Mouse (Mus musculus): Measurements from ENCODE around the gene Fstl3. TPM values are rescaled to one million over a fixed set of nuclear protein-coding genes. Genes with fewer than 3 reads are reported as not detected.

Gene Fstl3
- polyA plus RNA-seq (2012; rRNA removed), result 3.5 and 4.5 TPM in 2 replicates

GRCm38 (mm10) chr10:79777103-79777531, at the start of gene Fstl3:
TSS of gene Fstl3 (plus strand) at chr10:79777272.

GRCm38 (mm10) chr10:79745898-79746773, 30.9 kb upstream of the Fstl3 start, which contains the start of gene Polrmt:
TSS of gene Polrmt (minus strand) at chr10:79746581.

GRCm38 (mm10) chr10:79754856-79755516, 22.1 kb upstream of the Fstl3 start, which contains the start of gene Fgf22:
TSS of gene Fgf22 (plus strand) at chr10:79755076.

GRCm38 (mm10) chr10:79766508-79767325, 10.4 kb upstream of the Fstl3 start, which contains the start of gene Rnf126:
TSS of gene Rnf126 (minus strand) at chr10:79766952.

DNA sequence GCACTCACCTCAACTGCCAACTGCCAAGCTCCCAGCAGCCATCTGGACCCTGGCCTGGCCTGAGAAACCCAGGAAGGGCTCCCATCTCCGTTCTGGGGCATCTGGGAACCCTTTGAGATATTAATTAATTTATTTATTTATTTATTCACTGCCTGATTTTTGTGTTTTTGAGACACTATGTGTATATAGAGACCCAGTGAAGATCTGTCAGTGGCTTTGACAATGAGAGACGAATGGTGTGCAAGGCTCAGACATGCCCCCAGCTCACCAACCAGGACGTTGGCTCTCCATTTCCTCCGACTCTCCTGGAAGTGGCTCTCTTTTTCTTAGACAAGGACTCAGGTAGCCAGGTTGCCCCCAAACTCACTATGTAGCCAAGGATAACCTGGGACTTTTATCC, 13.8 kb downstream of the Fstl3 start, which contains the start of gene Prss57:
Gene Prss57 (minus strand): TSS at position 101 of the 400 bp plus-strand sequence.

GRCm38 (mm10) chr10:79793051-79793737, 16.1 kb downstream of the Fstl3 start, which contains the start of gene Palm:
TSS of gene Palm (plus strand) at chr10:79793572.

DNA sequence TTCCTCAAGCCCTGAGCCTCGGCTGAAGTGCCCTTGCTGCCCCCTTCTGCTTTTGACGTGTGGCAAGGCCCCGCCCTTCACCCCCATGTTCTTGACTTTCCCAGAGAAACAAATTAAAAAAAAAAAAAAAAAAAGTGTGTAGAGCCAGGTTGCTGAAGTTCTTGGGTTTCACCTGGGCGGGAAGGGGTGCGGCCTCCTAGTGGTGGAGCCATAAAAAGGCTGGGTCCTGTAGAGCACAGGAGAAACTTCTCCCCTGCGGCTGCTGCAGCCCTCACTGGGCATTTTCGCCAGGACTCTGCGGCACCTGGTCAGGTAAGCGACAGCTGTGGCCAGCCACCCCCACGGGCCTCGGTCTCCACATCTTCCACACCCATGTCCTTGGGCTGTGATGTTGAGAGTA, 43.7 kb downstream of the Fstl3 start, which contains the start of gene Misp:
Gene Misp (plus strand): TSS at position 208 of the 400 bp plus-strand sequence.

Other genes with a start within 250 kb of the Fstl3 start
- gene Plpp2, start 243.5 kb upstream of the Fstl3 start, polyA plus RNA-seq (2012; rRNA removed), result 10.9 and 12.4 TPM in 2 replicates
- gene Mier2, start 222.1 kb upstream of the Fstl3 start, polyA plus RNA-seq (2012; rRNA removed), result 106 and 121 TPM in 2 replicates
- 0.09 TPM in 1 of 2 replicates, not detected in the other for gene Theg, start 189.9 kb upstream of the Fstl3 start, polyA plus RNA-seq (2012; rRNA removed)
- 16.1 and 17.1 TPM in 2 replicates for gene C2cd4c, start 163.2 kb upstream of the Fstl3 start, polyA plus RNA-seq (2012; rRNA removed)
- gene Shc2, start 139.4 kb upstream of the Fstl3 start, polyA plus RNA-seq (2012; rRNA removed), result 63.2 and 63.8 TPM in 2 replicates
- gene Odf3l2, start 131.5 kb upstream of the Fstl3 start, polyA plus RNA-seq (2012; rRNA removed), result 0.11 and 0.18 TPM in 2 replicates
- 0.33 and 0.56 TPM in 2 replicates for gene Madcam1, start 112.7 kb upstream of the Fstl3 start, polyA plus RNA-seq (2012; rRNA removed)
- gene Tpgs1, start 107.9 kb upstream of the Fstl3 start, polyA plus RNA-seq (2012; rRNA removed), result 64.1 and 65.6 TPM in 2 replicates
- 85.1 and 93.1 TPM in 2 replicates for gene Cdc34, start 95.1 kb upstream of the Fstl3 start, polyA plus RNA-seq (2012; rRNA removed)
- 2.0 and 2.2 TPM in 2 replicates for gene Gzmm, start 88.3 kb upstream of the Fstl3 start, polyA plus RNA-seq (2012; rRNA removed)
- gene Bsg, start 72.8 kb upstream of the Fstl3 start, polyA plus RNA-seq (2012; rRNA removed), result 919 and 923 TPM in 2 replicates
- 22.0 and 26.6 TPM in 2 replicates for gene Hcn2, start 60.6 kb upstream of the Fstl3 start, polyA plus RNA-seq (2012; rRNA removed)
- 53.8 and 57.3 TPM in 2 replicates for gene Polrmt, start 30.7 kb upstream of the Fstl3 start, polyA plus RNA-seq (2012; rRNA removed)
- gene Fgf22, start 22.2 kb upstream of the Fstl3 start, polyA plus RNA-seq (2012; rRNA removed), result 1.0 and 1.1 TPM in 2 replicates
- gene Rnf126, start 10.3 kb upstream of the Fstl3 start, polyA plus RNA-seq (2012; rRNA removed), result 118 and 136 TPM in 2 replicates
- gene Prss57, start 13.7 kb downstream of the Fstl3 start, polyA plus RNA-seq (2012; rRNA removed), result 0.26 and 0.39 TPM in 2 replicates
- gene Palm, start 16.3 kb downstream of the Fstl3 start, polyA plus RNA-seq (2012; rRNA removed), result 177 and 219 TPM in 2 replicates
- gene Misp, start 43.7 kb downstream of the Fstl3 start, polyA plus RNA-seq (2012; rRNA removed), result 0.54 and 0.57 TPM in 2 replicates
- 82.1 and 86.6 TPM in 2 replicates for gene Ptbp1, start 77.2 kb downstream of the Fstl3 start, polyA plus RNA-seq (2012; rRNA removed)
- gene Prtn3, start 97.2 kb downstream of the Fstl3 start, polyA plus RNA-seq (2012; rRNA removed), result 15.8 and 16.7 TPM in 2 replicates
- gene Plppr3, start 97.4 kb downstream of the Fstl3 start, polyA plus RNA-seq (2012; rRNA removed), result 680 and 811 TPM in 2 replicates
- not detected in 2 replicates for gene Elane, start 109.0 kb downstream of the Fstl3 start, polyA plus RNA-seq (2012; rRNA removed)
- 0.34 and 0.37 TPM in 2 replicates for gene Cfd, start 113.6 kb downstream of the Fstl3 start, polyA plus RNA-seq (2012; rRNA removed)
- gene Med16, start 131.7 kb downstream of the Fstl3 start, polyA plus RNA-seq (2012; rRNA removed), result 53.6 and 60.9 TPM in 2 replicates
- not detected in 2 replicates for gene Gm26602, start 133.6 kb downstream of the Fstl3 start, polyA plus RNA-seq (2012; rRNA removed)
- gene Kiss1r, start 139.7 kb downstream of the Fstl3 start, polyA plus RNA-seq (2012; rRNA removed), result 6.1 and 6.5 TPM in 2 replicates
- 172 and 208 TPM in 2 replicates for gene R3hdm4, start 143.9 kb downstream of the Fstl3 start, polyA plus RNA-seq (2012; rRNA removed)
- 4.2 TPM in 2 replicates for gene Arid3a, start 149.8 kb downstream of the Fstl3 start, polyA plus RNA-seq (2012; rRNA removed)
- gene Wdr18, start 182.9 kb downstream of the Fstl3 start, polyA plus RNA-seq (2012; rRNA removed), result 67.9 and 76.6 TPM in 2 replicates
- 0.40 and 0.45 TPM in 2 replicates for gene Grin3b, start 193.4 kb downstream of the Fstl3 start, polyA plus RNA-seq (2012; rRNA removed)
- gene Tmem259, start 207.1 kb downstream of the Fstl3 start, polyA plus RNA-seq (2012; rRNA removed), result 200 and 218 TPM in 2 replicates
- gene Cnn2, start 211.3 kb downstream of the Fstl3 start, polyA plus RNA-seq (2012; rRNA removed), result 18.9 and 19.8 TPM in 2 replicates
- 7.1 and 7.5 TPM in 2 replicates for gene Abca7, start 219.2 kb downstream of the Fstl3 start, polyA plus RNA-seq (2012; rRNA removed)
- gene Arhgap45, start 239.4 kb downstream of the Fstl3 start, polyA plus RNA-seq (2012; rRNA removed), result 2.2 and 2.4 TPM in 2 replicates